Mouse (Mus musculus) bone marrow, adult 2 months (tissue): ENCODE measurements around the gene Hmga1.

Experiments
- CTCF ChIP-seq: fragments of 200-500 bp; IDR thresholded peaks from 2 replicates; pipeline ENCODE4 v1.5.1; 2011; ENCODE audit warnings: low read length, control low read depth; ENCODE audit not compliant: control insufficient read depth, insufficient read depth
- POLR2A ChIP-seq: fragments of 200-500 bp; IDR thresholded peaks from 2 replicates; pipeline ENCODE4 v1.6.1; 2011; ENCODE audit warnings: low read depth, mild to moderate bottlenecking, control low read depth, low read length, borderline replicate concordance; ENCODE audit not compliant: control insufficient read depth

DNA sequence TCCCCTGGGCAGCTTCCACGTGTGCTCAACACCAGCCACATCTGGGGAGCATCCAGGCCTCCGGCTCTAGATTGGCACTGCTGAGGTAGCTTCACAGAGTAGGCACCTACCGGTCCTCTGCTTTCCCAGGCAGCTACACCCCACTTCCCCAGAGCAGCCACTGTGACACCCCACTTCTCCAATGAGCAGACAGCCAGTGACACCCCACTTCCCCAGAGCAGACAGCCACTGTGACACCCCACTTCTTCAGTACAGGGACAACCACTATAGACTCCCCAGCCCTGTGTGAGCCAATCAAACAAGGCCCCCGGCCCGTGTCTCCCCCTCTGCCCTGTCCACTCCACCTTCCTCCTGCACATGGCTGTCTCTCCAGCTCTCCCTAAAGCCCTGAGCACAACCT, 55.7 kb downstream of the Hmga1 start:
- no peak for TF ChIP-seq CTCF
- no peak for TF ChIP-seq POLR2A
